Mouse (Mus musculus) spleen, adult 18-20 months (tissue): ENCODE measurements at regions not wholly inside any gene's neighbourhood (a gene's known extent, or its start where the extent isn't known, plus 50 kb on each side); places are given as distances from the start of the nearest gene placed in this dataset.
"Not testable (repeated sequence)": the region's sequence is repeated elsewhere in the genome, so short reads cannot be mapped to it uniquely, and the experiment has no call there.

Experiments
- DNase-seq, 2 experiments: peaks; one replicate each; pipeline ENCODE4 v3.0.0; 2022; ENCODE audit warnings: mixed read lengths in 2 of 2

DNA sequence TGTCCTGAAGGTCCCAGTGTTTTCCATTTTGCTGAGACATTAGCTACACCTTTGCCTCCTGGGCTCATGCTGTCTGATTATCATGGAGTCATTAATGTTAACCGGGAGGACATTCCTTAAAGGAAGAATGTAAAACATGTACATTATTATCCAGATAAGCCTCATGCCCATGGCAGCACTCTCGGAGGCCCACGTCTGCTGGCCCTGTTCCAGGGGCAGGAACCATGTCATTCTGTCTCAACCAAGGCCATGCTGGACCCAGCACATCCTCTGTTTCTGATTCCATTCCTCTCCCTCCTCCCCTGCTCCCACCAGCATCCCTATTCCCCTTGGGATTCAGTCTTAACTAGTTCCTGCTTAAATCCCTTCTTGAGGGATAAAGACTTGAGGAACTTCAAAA, 139.1 kb downstream of the Sptssa start:
- no peak for DNase-seq

DNA sequence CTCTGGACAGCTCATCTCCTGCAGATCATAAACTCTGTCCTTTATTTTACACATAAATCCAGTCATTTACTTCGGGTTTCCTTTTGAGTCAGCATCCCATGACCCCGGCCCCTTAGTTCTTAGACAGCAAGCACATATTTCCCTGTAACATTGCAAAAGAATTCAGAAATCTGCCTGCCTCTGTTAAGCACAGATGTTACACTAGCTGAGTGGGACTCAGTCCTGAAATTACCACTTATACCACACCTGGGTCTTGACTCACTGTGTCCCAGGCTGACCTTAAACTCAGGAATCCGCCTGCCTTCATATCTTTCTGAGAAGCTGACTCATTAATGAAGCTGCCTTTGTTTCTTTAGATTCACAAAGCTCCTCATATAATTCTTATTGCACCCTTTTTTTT, 139.9 kb downstream of the Sptssa start:
- no peak for DNase-seq

DNA sequence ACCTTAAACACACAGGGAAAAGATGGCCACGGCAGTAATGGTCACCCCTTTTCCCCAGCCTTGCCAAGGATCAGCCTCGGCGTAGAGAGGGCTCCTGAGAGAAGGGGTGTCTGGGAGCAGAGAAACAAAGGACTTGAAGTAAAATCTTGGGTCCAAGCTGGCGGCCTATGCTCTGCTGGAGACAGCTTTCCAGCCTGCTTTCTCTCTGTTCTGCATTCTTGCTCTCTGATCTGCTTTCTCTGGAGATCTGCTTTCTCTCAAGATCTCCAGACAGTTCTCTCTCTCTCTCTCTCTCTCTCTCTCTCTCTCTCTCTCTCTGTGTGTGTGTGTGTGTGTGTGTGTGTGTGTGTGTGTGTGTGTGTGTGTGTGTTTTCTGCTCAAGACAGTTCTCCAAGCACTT, 140.3 kb downstream of the Sptssa start:
- not testable (repeated sequence) for DNase-seq

- DNase-seq, result no peak
Observed at GRCm38 (mm10) chr12:54509903-54510302, 146.5 kb downstream of the Sptssa start.

DNA sequence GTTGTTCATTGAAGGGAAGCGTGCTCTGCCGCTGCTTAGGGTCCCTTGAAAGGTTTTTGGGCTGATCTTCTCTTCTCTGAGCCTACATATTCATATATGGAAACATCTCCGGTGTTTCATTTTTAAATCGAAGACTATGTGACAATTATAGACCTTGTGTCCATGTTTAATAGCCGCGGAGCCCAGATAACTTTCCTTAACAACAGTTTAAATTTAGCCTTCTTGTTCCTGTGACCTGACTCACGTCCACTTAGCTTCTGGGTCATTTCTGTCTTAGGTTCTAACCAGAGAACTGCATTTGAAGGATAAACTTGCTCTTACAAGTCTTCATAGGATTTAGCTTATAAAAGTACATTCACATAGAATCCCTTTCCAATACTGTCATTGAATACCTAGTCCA, 153.6 kb downstream of the Sptssa start:
- DNase-seq, result no peak

DNA sequence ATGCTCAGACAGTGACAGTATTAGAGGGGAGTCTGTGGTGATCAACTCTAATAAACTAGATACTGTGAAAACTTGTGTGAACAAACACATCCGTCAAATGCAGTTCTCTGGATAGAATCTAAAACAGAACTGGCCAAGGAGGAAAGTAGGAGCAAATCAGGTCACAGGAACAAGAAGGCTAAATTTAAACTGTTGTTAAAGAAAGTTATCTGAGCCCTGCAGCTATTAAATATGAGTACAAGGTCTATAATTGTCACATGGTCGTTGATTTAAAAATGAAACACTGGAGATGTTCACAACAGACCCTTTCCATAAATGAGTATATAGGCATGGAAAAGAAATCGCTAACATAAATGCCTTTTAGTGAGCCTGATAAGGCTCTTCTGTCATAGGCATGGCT, 156.4 kb downstream of the Sptssa start:
- DNase-seq, result no peak

- DNase-seq, result no peak
Observed at GRCm38 (mm10) chr12:54495701-54496374, 160.5 kb downstream of the Sptssa start.

GRCm38 (mm10) chr12:54494756-54495375, 161.5 kb downstream of the Sptssa start:
- no peak for DNase-seq

- DNase-seq, result no peak
Observed at GRCm38 (mm10) chr12:54492737-54493136, 163.6 kb downstream of the Sptssa start.

GRCm38 (mm10) chr12:54490460-54490859, 165.9 kb downstream of the Sptssa start:
- DNase-seq, result no peak

DNA sequence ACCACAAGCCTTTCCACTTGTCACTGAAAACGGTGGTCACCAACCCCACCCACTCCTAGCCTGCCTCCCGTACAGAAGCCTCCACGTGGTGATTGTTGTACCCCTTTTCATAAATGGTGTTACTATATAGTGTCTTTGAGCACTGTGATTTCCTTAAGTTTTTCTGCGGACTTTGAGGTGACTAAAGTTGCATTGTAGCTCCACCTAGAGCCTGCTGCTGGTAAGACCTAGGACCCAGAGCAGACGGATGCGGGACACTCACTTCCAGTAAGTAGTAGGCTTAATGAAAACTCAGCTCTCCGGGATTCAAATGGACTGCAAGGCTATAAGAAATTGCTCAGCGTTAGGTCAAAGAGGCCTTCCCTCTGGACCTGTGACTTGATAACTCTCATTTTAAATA, 166.7 kb downstream of the Sptssa start:
- peak in 1 of 2 experiments; percentile 55 for DNase-seq

GRCm38 (mm10) chr12:54487689-54488088, 168.7 kb downstream of the Sptssa start:
- DNase-seq, result no peak

DNA sequence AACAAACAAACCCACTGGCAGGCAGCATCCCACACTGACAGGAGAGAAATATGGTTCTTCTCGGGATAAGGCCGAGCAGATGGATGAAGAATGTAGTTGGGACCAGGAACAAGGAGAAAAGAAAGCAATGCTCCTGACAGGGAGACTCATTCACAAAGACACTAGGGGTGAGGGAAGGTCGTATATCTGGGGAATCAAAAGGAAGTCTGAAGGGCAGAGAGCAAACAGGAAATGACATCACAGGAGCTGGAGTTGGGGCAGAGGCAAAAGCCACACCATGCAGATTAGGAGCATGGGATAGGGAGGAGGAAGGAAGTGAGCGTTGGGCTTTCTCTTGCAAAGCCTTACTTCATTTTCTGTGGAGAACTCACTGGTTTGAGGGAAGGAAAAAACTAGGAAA, 174.4 kb downstream of the Sptssa start:
- no peak for DNase-seq

DNA sequence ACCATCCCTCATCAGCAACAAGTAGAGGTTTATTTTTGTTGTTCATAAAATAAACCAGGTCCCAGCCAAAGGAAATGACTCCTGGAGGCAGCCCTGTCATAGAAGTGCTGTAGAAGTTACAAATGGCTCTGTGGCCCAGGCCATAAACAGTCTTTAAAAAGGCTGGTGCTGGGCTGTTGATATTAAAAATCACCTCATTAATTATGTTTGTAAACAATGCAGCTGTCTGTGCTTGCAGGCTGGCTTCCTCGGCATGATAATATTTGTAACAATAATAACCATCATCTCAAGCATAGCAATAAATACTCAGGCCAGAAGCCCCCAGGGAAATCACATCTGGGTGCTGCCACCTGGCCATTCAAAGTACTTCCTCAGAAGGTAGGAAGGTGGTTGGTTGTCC, 176.5 kb downstream of the Sptssa start:
- no peak for DNase-seq

GRCm38 (mm10) chr12:54472881-54473280, 183.5 kb downstream of the Sptssa start:
- no peak for DNase-seq

- DNase-seq, result no peak
Observed at GRCm38 (mm10) chr12:54472407-54472806, 184.0 kb downstream of the Sptssa start.

- DNase-seq, result no peak
Observed at GRCm38 (mm10) chr12:54467635-54468034, 188.7 kb downstream of the Sptssa start.

DNA sequence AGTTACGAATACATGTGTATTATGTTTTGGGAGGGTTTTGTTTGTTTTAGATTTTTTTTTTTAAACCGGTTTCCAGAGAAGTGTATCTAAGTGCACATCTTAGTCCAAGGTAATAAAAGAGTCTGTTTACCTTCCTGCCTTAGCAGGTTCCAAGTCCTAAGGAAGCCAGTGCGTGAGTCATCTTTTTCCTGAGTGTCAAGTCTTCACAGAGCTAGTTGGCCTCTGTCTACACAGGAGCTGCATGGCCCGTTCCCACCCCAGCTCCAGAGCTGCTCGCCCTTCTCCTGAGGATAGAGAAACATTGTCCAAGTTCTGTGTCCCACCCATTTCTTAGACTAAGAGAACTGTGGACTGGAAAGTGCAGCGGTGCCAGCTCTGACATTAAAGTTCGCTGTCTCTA, 192.6 kb downstream of the Sptssa start:
- DNase-seq, result no peak

- DNase-seq, result no peak
Observed at GRCm38 (mm10) chr12:54461411-54461810, 195.0 kb downstream of the Sptssa start.

DNA sequence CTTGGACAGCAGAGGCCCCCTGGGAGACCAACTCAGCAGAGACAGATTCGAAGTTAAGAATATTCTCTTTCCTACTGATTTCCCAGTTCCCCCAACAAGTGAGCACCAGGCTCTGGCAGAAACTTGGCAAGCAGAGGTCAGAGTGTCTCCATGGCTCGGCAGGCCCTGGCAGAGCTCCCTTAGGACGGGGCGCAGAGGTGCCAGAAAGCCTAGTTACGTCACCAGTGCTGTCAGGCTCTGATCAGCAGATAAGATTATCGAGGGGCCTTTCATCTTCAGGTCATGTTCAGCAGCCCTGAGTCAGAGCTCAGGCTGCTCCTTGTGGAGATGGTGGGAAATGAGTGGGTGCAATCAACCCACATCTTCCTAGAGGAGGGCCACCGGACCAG, 196.2 kb downstream of the Sptssa start:
- no peak for DNase-seq

- DNase-seq, result no peak
Observed at GRCm38 (mm10) chr12:54459462-54460134, 196.8 kb downstream of the Sptssa start.

GRCm38 (mm10) chr12:54456731-54457130, 199.6 kb downstream of the Sptssa start:
- DNase-seq, result no peak

DNA sequence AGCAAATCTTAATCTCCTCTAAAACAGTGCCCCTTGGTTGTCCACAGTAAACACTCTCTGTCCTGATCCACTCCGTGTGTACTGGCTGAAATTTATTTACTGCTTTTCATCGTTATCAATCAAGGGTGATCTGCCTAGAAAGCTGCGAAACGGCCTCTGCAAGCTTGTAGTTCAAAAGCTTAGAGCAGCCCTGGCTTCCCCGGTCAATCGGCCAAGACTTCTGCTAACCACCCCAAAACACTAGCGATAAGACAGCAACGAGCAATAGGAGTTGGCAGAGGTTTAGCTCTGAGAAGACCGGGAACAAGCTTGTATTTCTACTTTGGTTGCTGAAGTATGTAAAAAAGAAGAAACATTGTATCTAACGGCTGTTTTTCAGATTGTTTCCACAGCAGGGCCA, 201.8 kb downstream of the Sptssa start:
- DNase-seq, result no peak

- no peak for DNase-seq
Observed at GRCm38 (mm10) chr12:54453343-54453742, 203.0 kb downstream of the Sptssa start.
